Mouse (Mus musculus) right cerebral cortex, adult 18-20 months (tissue): ENCODE data around the gene RPS10-NUDT3.
A peak's percentile ranks its signal among the peaks of the same experiment; 100 is the strongest.

Source experiments
- DNase-seq: peaks from one replicate; pipeline ENCODE4 v3.0.0; 2022; ENCODE audit warnings: mixed read lengths

RPS10-NUDT3 gene

DNA sequence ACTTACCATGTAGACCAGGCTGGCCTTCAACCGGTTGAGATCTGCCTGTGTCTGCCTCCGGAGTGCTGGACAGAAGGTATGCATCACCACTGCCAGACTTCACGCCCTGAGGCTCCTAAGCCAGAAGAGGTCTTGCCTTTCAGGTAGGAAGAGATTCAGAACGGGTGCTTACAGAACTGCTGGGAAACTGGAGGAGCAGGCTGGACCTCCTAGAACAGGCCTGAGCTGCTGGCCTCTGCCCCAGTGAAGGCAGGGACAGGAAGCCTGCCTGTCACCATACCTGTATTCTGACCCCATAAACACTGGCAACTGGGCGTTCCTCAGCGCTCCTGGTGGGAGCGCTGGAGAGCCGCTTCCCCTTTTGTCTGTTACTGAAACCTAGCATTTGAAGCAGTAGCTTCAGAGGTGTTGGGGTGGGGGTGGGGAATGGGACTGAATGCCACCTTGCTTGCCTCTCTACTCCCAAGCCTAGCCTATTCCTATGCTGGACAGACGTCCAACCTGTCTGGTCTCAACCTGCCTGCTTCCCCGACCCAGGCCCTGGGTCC, 83.6 kb downstream of the RPS10-NUDT3 start:
- DNase-seq, result no peak

DNA sequence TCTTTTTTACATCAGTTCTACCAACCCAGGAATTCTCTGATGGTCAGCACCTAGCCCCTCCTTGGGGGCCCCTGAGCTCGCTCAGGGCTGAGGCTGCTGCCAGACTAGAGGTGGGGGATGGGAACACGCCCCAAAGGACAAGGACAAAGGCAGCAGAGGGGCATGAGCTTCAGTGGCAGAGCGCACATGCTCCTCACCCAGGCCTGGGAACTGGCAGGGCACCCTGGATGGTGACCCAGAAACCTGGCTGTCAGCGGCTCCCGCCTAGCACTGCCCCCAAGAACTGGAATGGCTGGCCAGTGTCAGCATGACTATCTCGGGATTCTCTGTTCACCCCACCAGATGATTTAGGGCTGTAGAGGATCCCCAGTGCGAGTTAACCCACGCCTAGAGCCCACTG, 85.8 kb downstream of the RPS10-NUDT3 start:
- no peak for DNase-seq

DNA sequence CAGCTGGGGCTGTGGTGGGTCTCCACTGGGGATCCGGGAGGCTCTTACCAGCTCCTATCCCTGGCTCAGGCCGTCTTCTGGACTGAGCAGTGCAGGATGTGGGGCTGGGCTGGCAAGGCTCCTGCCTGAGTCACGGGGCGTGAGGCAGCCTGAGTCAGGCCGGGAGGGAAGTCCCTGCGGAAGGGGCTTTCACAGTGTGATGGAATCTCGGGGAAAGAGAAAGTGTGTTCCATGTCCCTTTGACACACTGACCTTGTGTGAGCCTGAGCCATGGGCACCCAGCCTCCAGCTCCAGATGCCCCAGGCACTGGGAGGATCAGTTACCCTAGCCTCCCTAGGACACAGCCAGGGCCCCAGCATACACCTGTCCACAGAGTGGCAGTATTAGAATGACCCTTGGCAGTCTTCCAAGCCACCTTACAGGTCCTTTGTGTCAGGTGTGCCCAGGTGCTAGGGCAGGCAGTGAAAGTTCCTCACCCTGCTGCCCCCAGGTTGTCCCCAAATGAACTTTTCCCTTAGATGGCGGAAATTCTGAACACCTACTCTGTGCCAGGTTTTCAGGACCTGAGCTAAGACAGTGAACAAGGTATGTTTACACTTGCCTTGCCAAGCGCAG, 87.7 kb downstream of the RPS10-NUDT3 start:
- no peak for DNase-seq

DNA sequence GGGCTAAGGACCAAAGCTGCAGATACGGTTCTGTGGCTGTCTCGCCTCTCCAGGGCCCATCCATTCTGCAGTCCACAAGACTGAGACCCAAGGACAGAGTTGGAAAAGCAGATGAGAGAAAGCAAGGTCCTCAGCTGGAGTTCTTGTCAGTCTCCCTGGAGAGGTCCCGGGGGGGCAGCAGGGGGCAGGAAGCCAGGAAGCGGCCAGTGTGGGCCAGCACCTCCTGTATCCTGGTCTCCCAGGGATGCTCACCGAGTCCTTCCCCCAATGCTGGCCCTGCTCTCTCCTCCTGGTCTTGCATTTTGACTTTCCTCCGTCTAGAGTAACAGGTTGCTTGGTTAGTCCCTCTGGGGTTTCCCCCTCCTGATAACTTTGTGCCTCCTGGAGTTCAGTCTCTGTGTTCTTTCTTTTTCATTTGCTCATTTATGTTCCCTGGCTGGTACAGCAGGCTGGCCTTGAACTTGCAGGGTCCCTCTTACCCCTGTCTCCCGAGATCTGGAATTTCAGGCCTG, 88.4 kb downstream of the RPS10-NUDT3 start:
- no peak for DNase-seq

DNA sequence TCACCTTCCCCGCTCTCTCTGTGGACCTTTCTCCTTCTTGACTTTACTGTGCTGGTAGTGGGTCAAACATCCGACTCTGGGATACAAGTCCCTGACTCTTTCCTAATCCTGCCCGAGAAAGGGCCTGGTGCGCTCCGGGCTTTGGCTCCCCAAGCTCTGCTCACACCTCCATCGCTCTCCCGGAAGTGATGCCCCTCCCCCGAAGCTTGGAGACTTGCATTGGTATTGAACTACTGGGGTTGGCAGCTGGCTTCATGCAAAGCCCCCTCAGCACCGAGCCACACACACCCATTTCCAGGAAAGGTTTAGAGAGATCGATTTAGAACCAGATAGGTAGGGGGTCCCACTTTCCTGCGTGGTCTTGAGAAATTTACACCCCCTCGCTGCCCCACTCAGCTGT, 89.0 kb downstream of the RPS10-NUDT3 start:
- no peak for DNase-seq

DNA sequence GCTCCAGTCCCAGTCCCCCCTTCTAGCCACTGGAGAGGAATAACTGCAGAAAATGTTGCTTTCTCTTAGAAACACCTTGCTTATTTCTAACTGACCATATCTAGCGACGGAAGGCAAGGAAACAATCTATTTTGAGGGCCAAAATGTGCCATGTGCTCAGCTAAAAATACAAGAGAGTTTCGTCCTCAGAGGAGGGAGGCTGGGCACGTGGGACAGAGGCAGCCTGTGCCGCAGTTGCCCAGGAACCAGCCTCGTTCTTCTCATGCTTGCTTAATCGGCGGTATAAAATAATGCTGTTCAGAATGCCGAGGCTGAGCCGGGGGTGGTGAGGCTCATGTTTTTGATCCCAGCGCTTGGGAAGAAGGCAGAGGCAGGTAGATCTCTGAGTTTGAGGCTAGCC, 90.5 kb downstream of the RPS10-NUDT3 start:
- peak; percentile 58 for DNase-seq

DNA sequence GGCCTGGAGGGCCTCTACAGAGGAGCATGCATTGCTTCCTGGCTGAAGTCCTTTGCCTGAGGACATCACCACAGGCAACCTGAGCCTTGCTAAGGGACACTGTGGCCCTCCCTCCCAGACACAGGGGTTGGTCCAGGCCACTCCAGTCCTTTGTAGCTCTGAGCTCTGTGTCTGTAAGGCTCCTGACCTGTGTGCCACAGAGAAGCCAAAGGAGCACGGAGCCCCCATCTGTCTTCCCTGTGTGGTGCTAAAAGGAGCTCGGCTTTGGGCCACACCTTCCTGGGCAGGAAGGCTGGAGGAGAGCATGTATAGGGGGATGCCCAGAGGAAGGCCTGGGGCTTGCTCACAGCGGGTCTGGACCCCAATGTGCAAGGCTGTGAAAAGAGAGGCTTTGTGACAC, 93.0 kb downstream of the RPS10-NUDT3 start:
- DNase-seq, result no peak

DNA sequence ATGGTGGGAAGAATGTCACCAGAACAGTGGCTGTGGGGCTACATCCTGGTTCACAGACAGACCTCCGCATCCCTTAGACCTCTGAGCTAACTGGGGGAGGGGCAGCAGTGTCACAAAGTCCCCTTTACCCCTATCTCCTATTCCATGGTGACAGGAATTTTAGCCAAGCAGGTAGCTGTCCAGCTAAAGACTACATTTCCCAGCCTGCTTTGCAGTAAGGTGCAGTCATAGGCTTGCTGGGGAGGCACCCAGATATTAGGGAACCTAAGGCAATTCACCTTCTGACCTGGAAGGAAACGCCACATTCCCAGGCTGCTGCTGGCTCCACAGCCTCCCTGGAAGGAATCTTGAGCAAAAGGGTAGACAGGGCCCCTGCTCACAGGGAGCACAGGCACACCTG, 93.8 kb downstream of the RPS10-NUDT3 start:
- DNase-seq, result no peak

DNA sequence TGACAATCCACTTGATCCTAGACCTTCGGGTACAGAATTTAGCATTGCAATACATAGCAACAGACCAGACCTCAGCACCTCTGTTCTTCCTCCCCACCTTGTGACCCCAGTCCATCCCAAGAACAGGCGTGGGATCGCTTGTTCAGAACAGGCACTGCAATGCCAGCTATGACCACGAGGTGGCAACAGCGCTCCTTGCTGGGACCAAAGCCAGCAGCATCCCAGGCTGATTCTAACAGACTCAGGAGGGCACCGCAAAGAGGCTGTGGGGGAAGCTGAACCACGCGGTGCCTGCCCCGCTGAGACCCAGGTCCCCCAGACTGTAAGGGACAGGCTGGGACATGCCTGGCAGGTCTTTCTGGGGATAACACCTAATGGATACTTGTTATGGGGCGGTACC, 100.3 kb downstream of the RPS10-NUDT3 start:
- DNase-seq, result peak; percentile 79

DNA sequence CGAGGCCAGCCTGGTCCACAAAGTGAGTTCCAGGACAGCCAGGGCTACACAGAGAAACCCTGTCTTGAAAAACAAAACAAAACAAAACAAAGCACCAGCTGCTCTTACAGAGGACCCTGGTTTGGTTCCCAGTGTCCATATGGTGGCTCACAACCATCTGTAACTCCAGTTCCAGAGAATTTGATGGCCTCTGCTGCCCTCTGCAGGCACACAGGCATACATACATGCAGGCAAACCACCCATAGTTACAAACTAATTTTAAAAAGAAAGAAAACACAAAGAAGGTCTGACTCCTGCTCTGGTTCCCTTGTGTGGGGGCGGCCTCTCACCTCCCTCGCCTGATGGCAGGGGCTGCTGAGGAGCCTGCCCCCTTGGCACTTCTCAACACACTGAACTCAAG, 101.7 kb downstream of the RPS10-NUDT3 start:
- no peak for DNase-seq

DNA sequence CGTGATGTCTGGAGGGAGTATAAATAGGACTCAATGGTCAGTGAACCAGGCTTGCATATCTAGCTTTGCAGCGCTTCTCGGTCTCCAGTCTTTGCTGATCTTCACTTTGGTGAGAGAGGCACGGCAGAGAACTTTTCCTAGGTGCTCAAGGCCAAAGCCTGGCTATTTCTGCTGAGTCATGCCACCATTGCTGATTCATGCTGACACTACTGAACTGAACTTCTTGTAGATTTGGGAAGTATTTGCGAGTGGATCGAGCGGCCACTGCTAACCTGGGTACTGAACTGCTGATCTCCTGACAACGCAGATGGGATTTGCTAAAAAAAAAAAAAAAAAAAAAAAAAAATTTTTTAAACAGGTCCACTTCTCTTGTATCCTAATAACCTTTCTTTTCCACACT, 102.9 kb downstream of the RPS10-NUDT3 start:
- no peak for DNase-seq
